Mouse (Mus musculus): ENCODE measurements around the gene Scgb2a2.
"Not testable (repeated sequence)": the region's sequence is repeated elsewhere in the genome, so short reads cannot be mapped to it uniquely, and the experiment has no call there.

The Scgb2a2 gene

GRCm38 (mm10) chr19:9847262-9847661 lies at the start of gene Scgb2a2:
TSS of gene Scgb2a2 (plus strand) at chr19:9847562.
- no peak for DNase-seq

GRCm38 (mm10) chr19:9836581-9837340 lies 10.6 kb upstream of the Scgb2a2 start:
- peak; percentile 47 to 74 for DNase-seq

GRCm38 (mm10) chr19:9837341-9837715 lies 10.0 kb upstream of the Scgb2a2 start:
- no peak for DNase-seq

GRCm38 (mm10) chr19:9849368-9850075 lies 2.2 kb downstream of the Scgb2a2 start:
- DNase-seq = not testable (repeated sequence)

GRCm38 (mm10) chr19:9860821-9861220 lies 13.5 kb downstream of the Scgb2a2 start:
- DNase-seq = not testable (repeated sequence)

- DNase-seq = no peak
These were observed 17.5 kb downstream of the Scgb2a2 start for GRCm38 (mm10) chr19:9864856-9865255.

- DNase-seq = no peak
These were observed 18.1 kb downstream of the Scgb2a2 start for GRCm38 (mm10) chr19:9865466-9865865.

- no peak for DNase-seq
These were observed 30.9 kb downstream of the Scgb2a2 start for GRCm38 (mm10) chr19:9878186-9878835.

GRCm38 (mm10) chr19:9886348-9886747 lies 39.0 kb downstream of the Scgb2a2 start:
- no peak for DNase-seq

GRCm38 (mm10) chr19:9886771-9887170 lies 39.4 kb downstream of the Scgb2a2 start:
- DNase-seq = no peak

GRCm38 (mm10) chr19:9896067-9896466 lies 48.7 kb downstream of the Scgb2a2 start:
- DNase-seq = no peak

GRCm38 (mm10) chr19:9898339-9899066 lies 51.1 kb downstream of the Scgb2a2 start:
- DNase-seq = peak in 1 of 2 experiments; percentile 20

- peak; percentile 93 to 97 for DNase-seq
These were observed 51.9 kb downstream of the Scgb2a2 start, which contains the start of gene Incenp for GRCm38 (mm10) chr19:9899072-9899779. TSS of gene Incenp (minus strand) at chr19:9899551.

- no peak for DNase-seq
These were observed 52.4 kb downstream of the Scgb2a2 start for GRCm38 (mm10) chr19:9899780-9900146.

GRCm38 (mm10) chr19:9900696-9901095 lies 53.3 kb downstream of the Scgb2a2 start:
- not testable (repeated sequence) for DNase-seq
